Mouse (Mus musculus): ENCODE results near the gene Tyw5.

Gene Tyw5

GRCm38 (mm10) chr1:57406187-57407151 is at the start of gene Tyw5, which contains the start of gene Maip1:
Gene Tyw5 (minus strand): TSS chr1:57407101.
Gene Maip1 (plus strand): TSS chr1:57406328.
- DNase-seq, result peak; percentile 81

GRCm38 (mm10) chr1:57450241-57450640 is 43.3 kb upstream of the Tyw5 start:
- no peak for DNase-seq

GRCm38 (mm10) chr1:57445679-57446078 is 38.8 kb upstream of the Tyw5 start:
- no peak for DNase-seq

GRCm38 (mm10) chr1:57440771-57441170 is 33.9 kb upstream of the Tyw5 start:
- no peak for DNase-seq

- no peak for DNase-seq
Measured at GRCm38 (mm10) chr1:57439026-57439425, 32.1 kb upstream of the Tyw5 start.

GRCm38 (mm10) chr1:57436954-57437353 is 30.1 kb upstream of the Tyw5 start:
- peak; percentile 14 for DNase-seq

- peak; percentile 69 for DNase-seq
Measured at GRCm38 (mm10) chr1:57436408-57436807, 29.5 kb upstream of the Tyw5 start.

- no peak for DNase-seq
Measured at GRCm38 (mm10) chr1:57433141-57433540, 26.2 kb upstream of the Tyw5 start.

GRCm38 (mm10) chr1:57429786-57430483 is 23.0 kb upstream of the Tyw5 start:
- no peak for DNase-seq

- DNase-seq, result peak; percentile 92
Measured at GRCm38 (mm10) chr1:57428368-57429308, 21.7 kb upstream of the Tyw5 start.

GRCm38 (mm10) chr1:57423696-57424095 is 16.8 kb upstream of the Tyw5 start:
- DNase-seq, result no peak

- no peak for DNase-seq
Measured at GRCm38 (mm10) chr1:57413397-57413796, 6.5 kb upstream of the Tyw5 start.

- no peak for DNase-seq
Measured at GRCm38 (mm10) chr1:57408994-57409393, 2.1 kb upstream of the Tyw5 start.

- no peak for DNase-seq
Measured at GRCm38 (mm10) chr1:57402116-57402515, 4.8 kb downstream of the Tyw5 start.

GRCm38 (mm10) chr1:57400877-57401276 is 6.0 kb downstream of the Tyw5 start:
- DNase-seq, result no peak

- no peak for DNase-seq
Measured at GRCm38 (mm10) chr1:57400321-57400720, 6.6 kb downstream of the Tyw5 start.

- peak; percentile 62 for DNase-seq
Measured at GRCm38 (mm10) chr1:57394051-57394450, 12.8 kb downstream of the Tyw5 start.

GRCm38 (mm10) chr1:57392417-57392816 is 14.5 kb downstream of the Tyw5 start:
- DNase-seq, result no peak

- DNase-seq, result no peak
Measured at GRCm38 (mm10) chr1:57390993-57391790, 15.7 kb downstream of the Tyw5 start.

GRCm38 (mm10) chr1:57388402-57389155 is 18.3 kb downstream of the Tyw5 start:
- no peak for DNase-seq

- no peak for DNase-seq
Measured at GRCm38 (mm10) chr1:57387876-57388275, 19.0 kb downstream of the Tyw5 start.

Data from lung, postnatal 14 days (tissue).